In the genomic region with DNA sequence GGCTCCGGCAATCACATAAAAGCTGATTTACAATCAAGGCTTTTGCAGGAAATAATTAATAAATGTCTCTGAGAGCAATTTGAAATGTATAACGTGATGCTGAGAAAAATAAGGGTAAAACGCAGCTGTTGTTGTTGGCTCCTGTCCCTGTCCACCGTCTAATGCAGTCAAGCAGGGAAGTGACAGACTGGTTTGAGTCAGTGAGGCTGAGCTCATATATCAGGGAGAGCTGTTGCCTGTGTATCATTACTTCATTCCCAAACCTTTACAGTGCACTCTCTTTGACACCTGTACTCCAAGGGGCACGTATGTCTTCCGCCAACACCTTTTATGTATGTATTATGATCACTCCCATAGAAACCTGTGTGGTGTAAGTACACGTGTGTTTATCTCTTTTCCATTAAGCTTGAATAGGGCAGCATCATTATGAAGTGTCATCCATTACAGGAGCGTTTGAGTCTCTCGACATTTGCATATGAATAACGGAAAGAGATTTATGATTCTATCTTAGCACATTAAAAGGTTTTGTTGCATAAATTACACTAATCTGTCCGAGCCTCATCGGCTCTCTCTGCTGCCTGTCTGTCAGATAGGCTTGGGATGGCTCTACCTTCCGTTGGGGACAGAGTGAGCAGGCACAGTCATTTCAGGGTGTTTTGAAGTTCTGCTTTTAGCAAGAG, we compare ENCODE assay signal across 18 mouse cellular contexts.
DNase-seq lines count a peak whose midpoint lies in the region; ATAC-seq and TF ChIP-seq lines count a peak whose summit lies in the region.
"Had no signal": no experiment of that assay in that cellular context is flagged by ENCODE, and none has a peak within 500 bp of the region (broad histone marks: within the 10 kb centered on the region; RNA-seq: fewer than 3 reads in every experiment).

No protein-coding gene starts in this region.

- no peak overlapping the region for H3K27ac ChIP-seq in heart, adult 2 months
- peak overlapping the region; percentile 49; the same call in 1 of the 2 replicates for H3K27ac ChIP-seq in forebrain, embryonic 14.5 days (ENCODE audit: low read depth, low read length)
- no peak overlapping the region for H3K27ac ChIP-seq in midbrain, embryonic 16.5 days (ENCODE audit: low read length)
- H3K27ac ChIP-seq: embryonic facial prominence, embryonic 15.5 days; heart, embryonic 13.5 days had no signal

- no peak overlapping the region for H3K4me2 ChIP-seq in forebrain, embryonic 14.5 days (ENCODE audit: low read length)
- H3K4me2 ChIP-seq in midbrain, embryonic 16.5 days (ENCODE audit: low read length), result no peak overlapping the region
- H3K4me2 ChIP-seq: embryonic facial prominence, embryonic 15.5 days; heart, embryonic 13.5 days had no signal

- WGBS in heart, adult 2 months, result 70% methylated on average over 13 of the region's 13 CpGs
- whole genome bisulfite sequencing in forebrain, embryonic 14.5 days, result 53% methylated on average over 13 of the region's 13 CpGs
- WGBS in midbrain, embryonic 16.5 days, result 42% methylated on average over 13 of the region's 13 CpGs

- no peak for TF ChIP-seq EP300 in heart, adult 2 months (IDR thresholded peaks at IDR 0.05; ENCODE audit: insufficient read depth, low read depth, low read length)

- no peaks in the 10 kb centered on the region for H3K9me3 ChIP-seq in forebrain, embryonic 14.5 days (replicated peaks; ENCODE audit: control insufficient read depth, low read length)
- H3K9me3 ChIP-seq in midbrain, embryonic 16.5 days (replicated peaks; ENCODE audit: control insufficient read depth, low read length, poor library complexity, severe bottlenecking), result no peaks in the 10 kb centered on the region
- H3K9me3 ChIP-seq: embryonic facial prominence, embryonic 15.5 days; heart, embryonic 13.5 days had no signal

- H3K36me3 ChIP-seq in heart, adult 2 months (ENCODE audit: control insufficient read depth, insufficient read depth, low read length), result no peaks in the 10 kb centered on the region
- H3K36me3 ChIP-seq in forebrain, embryonic 14.5 days (ENCODE audit: control insufficient read depth, insufficient read depth, low read length), result no peaks in the 10 kb centered on the region
- H3K36me3 ChIP-seq in midbrain, embryonic 16.5 days (ENCODE audit: control insufficient read depth, insufficient read depth, low read length), result no peaks in the 10 kb centered on the region
- H3K36me3 ChIP-seq: embryonic facial prominence, embryonic 15.5 days; heart, embryonic 13.5 days had no signal

- no peak overlapping the region for H3K4me3 ChIP-seq in heart, adult 2 months
- H3K4me3 ChIP-seq in forebrain, embryonic 14.5 days (ENCODE audit: low read depth, low read length), result no peak overlapping the region
- H3K4me3 ChIP-seq in midbrain, embryonic 16.5 days (ENCODE audit: low read depth, low read length), result no peak overlapping the region
- H3K4me3 ChIP-seq: embryonic facial prominence, embryonic 15.5 days; heart, embryonic 13.5 days had no signal

- TF ChIP-seq POLR2A in heart, adult 2 months (IDR thresholded peaks at IDR 0.05; ENCODE audit: insufficient read depth, low read depth, low read length), result no peak

- intact Hi-C loops in heart, adult 2 months (cut with DNase I), result no loop called here
- intact Hi-C loops in left cerebral cortex, postnatal 4 days (cut with DNase I), result no loop called here
- intact Hi-C loops in left cerebral cortex, postnatal 10 days (cut with DNase I), result no loop called here

- peak; percentile 49 for DNase-seq in heart, adult 11 months
- DNase-seq in heart, adult 2 months, result no peak
- peak; percentile 10 for DNase-seq in left cerebral cortex, postnatal 4 days
- no peak for DNase-seq in left cerebral cortex, postnatal 10 days (ENCODE audit: extremely low spot score in 1 of 2, low spot score in 2 of 2)
- DNase-seq in forebrain, embryonic 14.5 days (ENCODE audit: low spot score), result peak; percentile 78
- no peak for DNase-seq in urinary bladder, adult 18-20 months (ENCODE audit: low spot score in 2 of 2)
- DNase-seq in cerebellum, adult 11-12 months, result no peak
- DNase-seq: cerebellum, adult 18-20 months; gastrocnemius, postnatal 36 days; heart, postnatal 4 days; kidney, adult 18-20 months; liver, postnatal 0 days; lung, postnatal 4 days; right cerebral cortex, postnatal 4 days; thymus, adult 18-20 months had no signal

- H3K79me2 ChIP-seq in heart, adult 2 months (replicated peaks; ENCODE audit: control insufficient read depth, insufficient read depth, low read length), result no peaks in the 10 kb centered on the region

- peak; percentile 91 for ATAC-seq in forebrain, embryonic 14.5 days
- ATAC-seq in midbrain, embryonic 16.5 days, result peak; percentile 28; the same call in 1 of the 2 replicates
- ATAC-seq: liver, postnatal 0 days had no signal

- no peaks in the 10 kb centered on the region for H3K27me3 ChIP-seq in heart, adult 2 months (ENCODE audit: control insufficient read depth, insufficient read depth, low read length)
- H3K27me3 ChIP-seq in forebrain, embryonic 14.5 days (replicated peaks; ENCODE audit: control insufficient read depth, insufficient read depth, low read length), result no peaks in the 10 kb centered on the region
- H3K27me3 ChIP-seq in midbrain, embryonic 16.5 days (ENCODE audit: control insufficient read depth, insufficient read depth, low read depth, low read length), result no peaks in the 10 kb centered on the region; the same call in 1 of the 2 replicates
- H3K27me3 ChIP-seq: embryonic facial prominence, embryonic 15.5 days; heart, embryonic 13.5 days had no signal

- no peak for TF ChIP-seq CTCF in heart, adult 2 months (IDR thresholded peaks at IDR 0.05)

- no peaks in the 10 kb centered on the region for H3K4me1 ChIP-seq in heart, adult 2 months (ENCODE audit: control insufficient read depth, insufficient read depth, low read length)
- H3K4me1 ChIP-seq in forebrain, embryonic 14.5 days (ENCODE audit: control insufficient read depth, insufficient read depth, low read length), result no peaks in the 10 kb centered on the region
- no peaks in the 10 kb centered on the region; the same call in 1 of the 2 replicates for H3K4me1 ChIP-seq in midbrain, embryonic 16.5 days (ENCODE audit: control insufficient read depth, insufficient read depth, low read length)
- H3K4me1 ChIP-seq: embryonic facial prominence, embryonic 15.5 days had no signal

- no peak overlapping the region for H3K9ac ChIP-seq in heart, adult 2 months (ENCODE audit: low read depth, low read length)
- H3K9ac ChIP-seq in forebrain, embryonic 14.5 days (ENCODE audit: low read length), result no peak overlapping the region
- H3K9ac ChIP-seq in midbrain, embryonic 16.5 days (ENCODE audit: low read depth, low read length), result no peak overlapping the region
- H3K9ac ChIP-seq: embryonic facial prominence, embryonic 15.5 days; heart, embryonic 13.5 days; liver, postnatal 0 days had no signal

Comparison
In these comparisons a context has a peak if more than half of its experiments do, and no peak if none do; other contexts are left out.
1. DNase-seq: peak in heart, adult 11 months (single experiment), left cerebral cortex, postnatal 4 days (single experiment) and forebrain, embryonic 14.5 days (single experiment); none in heart, adult 2 months (0 of 2), left cerebral cortex, postnatal 10 days (0 of 2), urinary bladder, adult 18-20 months (0 of 2) and cerebellum, adult 11-12 months (single experiment).